Mouse (Mus musculus) midbrain, embryonic 16.5 days (tissue): ENCODE data around the gene Npcd. TPM values are rescaled to one million over a fixed set of nuclear protein-coding genes. Genes with fewer than 3 reads are reported as not detected.

Source experiments
- ATAC-seq: fragments of 200-750 bp; cut with Nextera tagmentation; 2 replicates; pipeline ENCODE4 v1.8.0; 2017; ENCODE audit warnings: moderate TSS enrichment
- H3K27ac ChIP-seq: fragments of 300-500 bp; sonication (generic); 2 replicates; pipeline ENCODE4 v1.5.1; 2014; ENCODE audit warnings: mild to moderate bottlenecking, low read length, mixed read lengths
- H3K27me3 ChIP-seq: fragments of 300-500 bp; sonication (generic); 2 replicates; pipeline ENCODE4 v1.6.1; 2014; ENCODE audit warnings: low read depth, low read length, mixed read lengths; ENCODE audit not compliant: control insufficient read depth, insufficient read depth
- H3K36me3 ChIP-seq: fragments of 300-500 bp; sonication (generic); 2 replicates; pipeline ENCODE4 v1.6.1; 2014; ENCODE audit warnings: mild to moderate bottlenecking, low read length, moderate library complexity, mixed read lengths; ENCODE audit not compliant: control insufficient read depth, insufficient read depth
- H3K4me1 ChIP-seq: fragments of 300-500 bp; sonication (generic); 2 replicates; pipeline ENCODE4 v1.6.1; 2014; ENCODE audit warnings: mild to moderate bottlenecking, low read length, mixed read lengths; ENCODE audit not compliant: control insufficient read depth, insufficient read depth
- H3K4me2 ChIP-seq: fragments of 300-500 bp; sonication (generic); 2 replicates; pipeline ENCODE4 v1.6.1; 2014; ENCODE audit warnings: mild to moderate bottlenecking, low read length, mixed read lengths
- H3K4me3 ChIP-seq: fragments of 300-500 bp; sonication (generic); 2 replicates; pipeline ENCODE4 v1.5.1; 2014; ENCODE audit warnings: low read depth, mild to moderate bottlenecking, low read length, moderate library complexity, mixed read lengths
- H3K9ac ChIP-seq: fragments of 300-500 bp; sonication (generic); 2 replicates; pipeline ENCODE4 v1.6.1; 2014; ENCODE audit warnings: low read depth, low read length, mixed read lengths
- H3K9me3 ChIP-seq: fragments of 300-500 bp; sonication (generic); replicated peaks from 2 replicates; pipeline ENCODE4 v1.6.1; 2014; ENCODE audit warnings: mild to moderate bottlenecking, low read length, mixed read lengths; ENCODE audit not compliant: control insufficient read depth, poor library complexity, severe bottlenecking
- WGBS: fragments of 180-500 bp; shearing (Covaris S2); extraction: QIAGEN DNeasy Blood & Tissue Kit; methylation state at CpG from one replicate; pipeline ENCODE4 v1.1.7; 2014; 5-methylcytosine and 5-hydroxymethylcytosine counted together
- polyA plus RNA-seq: library from polyadenylated mRNA; unstranded; fragments of >200 nt; fragmentation: Nextera tagmentation; extraction: Ambion mirVana; gene quantifications from 2 replicates; pipeline ENCODE4 v1.2.1, GENCODE M21; 2015

Npcd gene
- polyA plus RNA-seq, 1 experiment from 2014 or later: 0.74 TPM

- 0 out of 2 replicates have a peak, but pooled peaks have one; percentile 23 for ATAC-seq
- Histone ChIP-seq H3K27ac (no peak overlapping the region), H3K4me1 (peaks cover 3% of the 10 kb centered on the region), H3K9ac (no peak overlapping the region), H3K4me3 (no peak overlapping the region), H3K27me3 (no peaks in the 10 kb centered on the region), H3K4me2 (no peak overlapping the region), H3K9me3 (no peaks in the 10 kb centered on the region), H3K36me3 (no peaks in the 10 kb centered on the region)
- WGBS: 59% methylated on average over 11 of the region's 11 CpGs
These were observed 86.0 kb downstream of the Npcd start for GRCm38 (mm10) chr15:79747998-79748397.

- Histone ChIP-seq H3K4me2 (no peak overlapping the region), H3K27ac (no peak overlapping the region), H3K36me3 (no peaks in the 10 kb centered on the region), H3K9ac (no peak overlapping the region), H3K9me3 (no peaks in the 10 kb centered on the region), H3K4me3 (no peak overlapping the region), H3K4me1 (peaks cover 10% of the 10 kb centered on the region), H3K27me3 (no peaks in the 10 kb centered on the region)
- WGBS: 90% methylated on average over 5 of the region's 5 CpGs
- no peak for ATAC-seq
These were observed 88.2 kb downstream of the Npcd start for GRCm38 (mm10) chr15:79745883-79746282.

GRCm38 (mm10) chr15:79745312-79745711, 88.7 kb downstream of the Npcd start:
- 85% methylated on average over 10 of the region's 10 CpGs for WGBS
- Histone ChIP-seq H3K36me3 (no peaks in the 10 kb centered on the region), H3K9ac (no peak overlapping the region), H3K4me2 (no peak overlapping the region), H3K4me3 (no peak overlapping the region), H3K27ac (no peak overlapping the region), H3K27me3 (no peaks in the 10 kb centered on the region), H3K9me3 (no peaks in the 10 kb centered on the region), H3K4me1 (peaks cover 16% of the 10 kb centered on the region)
- ATAC-seq: no peak

- WGBS: 74% methylated on average over 8 of the region's 8 CpGs
- Histone ChIP-seq H3K4me2 (no peak overlapping the region), H3K4me3 (no peak overlapping the region), H3K36me3 (no peaks in the 10 kb centered on the region), H3K27ac (no peak overlapping the region), H3K9ac (no peak overlapping the region), H3K9me3 (no peaks in the 10 kb centered on the region), H3K27me3 (no peaks in the 10 kb centered on the region), H3K4me1 (peaks cover 20% of the 10 kb centered on the region)
- no peak for ATAC-seq
These were observed 89.3 kb downstream of the Npcd start for GRCm38 (mm10) chr15:79744742-79745141.

- Histone ChIP-seq H3K36me3 (no peaks in the 10 kb centered on the region), H3K4me3 (no peak overlapping the region), H3K27me3 (no peaks in the 10 kb centered on the region), H3K9ac (no peak overlapping the region), H3K27ac (no peak overlapping the region), H3K4me1 (peaks cover 20% of the 10 kb centered on the region), H3K9me3 (no peaks in the 10 kb centered on the region), H3K4me2 (no peak overlapping the region)
- 91% methylated on average over 11 of the region's 11 CpGs for WGBS
- ATAC-seq: no peak
These were observed 90.0 kb downstream of the Npcd start for GRCm38 (mm10) chr15:79744001-79744400.

- Histone ChIP-seq H3K4me3 (peak overlapping the region; percentile 98), H3K27ac (peak overlapping the region; percentile 65; the same call in 1 of the 2 replicates), H3K4me1 (peaks cover 20% of the 10 kb centered on the region), H3K9ac (peak overlapping the region; percentile 96), H3K36me3 (peaks cover 5% of the 10 kb centered on the region; the same call in 1 of the 2 replicates), H3K27me3 (no peaks in the 10 kb centered on the region), H3K4me2 (peak overlapping the region; percentile 64), H3K9me3 (no peaks in the 10 kb centered on the region)
- ATAC-seq: no peak
- 0% methylated on average over 23 of the region's 23 CpGs for WGBS
These were observed 91.4 kb downstream of the Npcd start for GRCm38 (mm10) chr15:79742706-79743023.

- peak within 1 kb of the TSS; percentile 75 for H3K27ac ChIP-seq
- H3K36me3 ChIP-seq: peaks cover 11% of the 10 kb centered on the region
- peak within 1 kb of the TSS; percentile 96 for H3K9ac ChIP-seq
- no peaks in the 10 kb centered on the region for H3K9me3 ChIP-seq
- H3K4me3 ChIP-seq: peak within 1 kb of the TSS; percentile 98
- ATAC-seq: peak; percentile 97
- H3K27me3 ChIP-seq: no peaks in the 10 kb centered on the region
- peak within 1 kb of the TSS; percentile 64 for H3K4me2 ChIP-seq
- WGBS: under 1% methylated on average over 81 of the region's 93 CpGs
- H3K4me1 ChIP-seq: peaks cover 20% of the 10 kb centered on the region
These were observed 91.9 kb downstream of the Npcd start, which contains the start of gene Sun2 for GRCm38 (mm10) chr15:79741921-79742705. Sun2 (minus strand) TSS chr15:79742536.

- Histone ChIP-seq H3K4me2 (peak overlapping the region; percentile 64), H3K27me3 (no peaks in the 10 kb centered on the region), H3K4me1 (peaks cover 20% of the 10 kb centered on the region), H3K27ac (peak overlapping the region; percentile 75), H3K4me3 (peak overlapping the region; percentile 98), H3K9ac (peak overlapping the region; percentile 96), H3K9me3 (no peaks in the 10 kb centered on the region), H3K36me3 (peaks cover 18% of the 10 kb centered on the region)
- WGBS: 28% methylated on average over 14 of the region's 14 CpGs
- no peak for ATAC-seq
These were observed 92.7 kb downstream of the Npcd start for GRCm38 (mm10) chr15:79741173-79741858.

GRCm38 (mm10) chr15:79740739-79741138, 93.3 kb downstream of the Npcd start:
- Histone ChIP-seq H3K4me3 (peak overlapping the region; percentile 98), H3K27me3 (no peaks in the 10 kb centered on the region), H3K9ac (peak overlapping the region; percentile 96; the same call in 1 of the 2 replicates), H3K4me1 (peaks cover 20% of the 10 kb centered on the region), H3K4me2 (peak overlapping the region; percentile 64), H3K9me3 (no peaks in the 10 kb centered on the region), H3K27ac (no peak overlapping the region), H3K36me3 (peaks cover 20% of the 10 kb centered on the region)
- no peak for ATAC-seq
- 89% methylated on average over 3 of the region's 3 CpGs for WGBS
